Mouse (Mus musculus) adrenal gland, postnatal 10 days (tissue): Measurements from ENCODE around the gene Gnb1. TPM values are rescaled to one million over a fixed set of nuclear protein-coding genes. Genes with fewer than 3 reads are reported as not detected.

Experiments used
- total RNA-seq, 2 experiments: library from RNA; stranded (reverse); gene quantifications; 2 replicates each; pipeline ENCODE4 v1.2.3; 2021

The Gnb1 gene
- total RNA-seq, 2 experiments from 2014 or later = 375 to 395 TPM

Other genes with a start within 250 kb of the Gnb1 start
- 10 to 100 TPM; 41.1 to 47.3 TPM for gene Faap20, start 241.6 kb upstream of the Gnb1 start, total RNA-seq
- 1 to 10 TPM; 5.3 to 6.9 TPM for gene Prkcz, start 130.0 kb upstream of the Gnb1 start, total RNA-seq
- gene Gabrd, start 93.2 kb upstream of the Gnb1 start, total RNA-seq = under 1 TPM; 0.21 to 0.45 TPM
- gene Cfap74, start 82.2 kb upstream of the Gnb1 start, total RNA-seq = 1 to 10 TPM in 1 of 2 experiments, under 1 TPM in 1; 0.48 to 1.1 TPM
- 10 to 100 TPM; 14.9 to 17.5 TPM for gene Tmem52, start 22.2 kb upstream of the Gnb1 start, total RNA-seq
- 100 to 1,000 TPM; 181 to 185 TPM for gene Nadk, start 71.0 kb downstream of the Gnb1 start, total RNA-seq
- gene Slc35e2, start 110.1 kb downstream of the Gnb1 start, total RNA-seq = 10 to 100 TPM; 25.2 to 26.7 TPM
- gene Cdk11b, start 133.5 kb downstream of the Gnb1 start, total RNA-seq = 10 to 100 TPM; 34.6 to 38.3 TPM
- not detected for gene Gm10563, start 154.0 kb downstream of the Gnb1 start, total RNA-seq
- gene Mmp23, start 162.0 kb downstream of the Gnb1 start, total RNA-seq = 10 to 100 TPM; 16.6 to 18.9 TPM
- 10 to 100 TPM; 36.3 to 40.4 TPM for gene Mib2, start 177.8 kb downstream of the Gnb1 start, total RNA-seq
- gene Fndc10, start 203.0 kb downstream of the Gnb1 start, total RNA-seq = 10 to 100 TPM; 36.3 to 49.0 TPM
- 10 to 100 TPM; 86.5 to 90.9 TPM for gene Ssu72, start 213.4 kb downstream of the Gnb1 start, total RNA-seq
- 1 to 10 TPM in 1 of 2 experiments, under 1 TPM in 1; 0.81 to 1.4 TPM for gene Tmem240, start 243.4 kb downstream of the Gnb1 start, total RNA-seq